Mouse (Mus musculus) ES-E14 (cell line): Measurements from ENCODE around the gene Pde9a.

Experiments
- CHD2 ChIP-seq: IDR thresholded peaks from 2 replicates; pipeline ENCODE4 v1.6.1; 2014; ENCODE audit warnings: mild to moderate bottlenecking, low read depth, low read length, inconsistent platforms
- HCFC1 ChIP-seq: IDR thresholded peaks from 2 replicates; pipeline ENCODE4 v1.6.1; 2012; ENCODE audit warnings: low read length, inconsistent platforms, borderline replicate concordance; ENCODE audit not compliant: insufficient read depth
- MAFK ChIP-seq: IDR thresholded peaks from 2 replicates; pipeline ENCODE4 v1.6.1; 2014; ENCODE audit warnings: mild to moderate bottlenecking, low read depth, low read length, inconsistent platforms; ENCODE audit not compliant: insufficient read depth
- ZC3H11A ChIP-seq: IDR thresholded peaks from 2 replicates; pipeline ENCODE4 v1.6.1; 2012; ENCODE audit warnings: low read depth, mild to moderate bottlenecking, inconsistent platforms, low read length, borderline replicate concordance
- ZNF384 ChIP-seq: IDR thresholded peaks from 2 replicates; pipeline ENCODE4 v1.6.1; 2012; ENCODE audit warnings: low read depth, low read length, inconsistent platforms

- TF ChIP-seq ZC3H11A, result no peak
- no peak for TF ChIP-seq MAFK
- no peak for TF ChIP-seq HCFC1
- no peak for TF ChIP-seq ZNF384
- no peak for TF ChIP-seq CHD2
Measured at GRCm38 (mm10) chr17:31418804-31419597, 33.0 kb downstream of the Pde9a start.
